Mouse (Mus musculus) urinary bladder, adult 18-20 months (tissue): Measurements from ENCODE around the gene Taf8.
"Not testable (repeated sequence)": the region's sequence is repeated elsewhere in the genome, so short reads cannot be mapped to it uniquely, and the experiment has no call there.

ENCODE experiments used
- DNase-seq, 2 experiments: peaks; one replicate each; pipeline ENCODE4 v3.0.0; 2022; ENCODE audit warnings: low spot score in 2 of 2, mixed read lengths in 2 of 2

Gene Taf8

GRCm38 (mm10) chr17:47518205-47518604 is 16.1 kb upstream of the Taf8 start:
- DNase-seq = no peak

GRCm38 (mm10) chr17:47516232-47516631 is 14.1 kb upstream of the Taf8 start:
- DNase-seq = no peak

GRCm38 (mm10) chr17:47515180-47515844 is 13.2 kb upstream of the Taf8 start:
- DNase-seq = no peak

- peak in 1 of 2 experiments; percentile 59 for DNase-seq
These were observed 11.1 kb upstream of the Taf8 start for GRCm38 (mm10) chr17:47512956-47513775.

- peak; percentile 96 to 97 for DNase-seq
These were observed 9.3 kb upstream of the Taf8 start for GRCm38 (mm10) chr17:47511111-47512020.

- no peak for DNase-seq
These were observed 7.1 kb upstream of the Taf8 start for GRCm38 (mm10) chr17:47509031-47509705.

- peak; percentile 89 to 96 for DNase-seq
These were observed 6.0 kb upstream of the Taf8 start for GRCm38 (mm10) chr17:47508012-47508608.

- DNase-seq = no peak
These were observed 5.4 kb upstream of the Taf8 start for GRCm38 (mm10) chr17:47507523-47507922.

- DNase-seq = no peak
These were observed 4.6 kb upstream of the Taf8 start for GRCm38 (mm10) chr17:47506697-47507096.

GRCm38 (mm10) chr17:47506042-47506441 is 4.0 kb upstream of the Taf8 start:
- no peak for DNase-seq

GRCm38 (mm10) chr17:47505566-47505965 is 3.5 kb upstream of the Taf8 start:
- DNase-seq = no peak

GRCm38 (mm10) chr17:47504941-47505346 is 2.9 kb upstream of the Taf8 start, which contains the start of gene Ccnd3:
TSS of gene Ccnd3 (plus strand) at chr17:47505051.
- peak; percentile 72 to 84 for DNase-seq

- no peak for DNase-seq
These were observed 2.1 kb upstream of the Taf8 start for GRCm38 (mm10) chr17:47504228-47504627.

GRCm38 (mm10) chr17:47503689-47504088 is 1.6 kb upstream of the Taf8 start:
- no peak for DNase-seq

- DNase-seq = not testable (repeated sequence)
These were observed 584 bp upstream of the Taf8 start for GRCm38 (mm10) chr17:47502707-47503045.

GRCm38 (mm10) chr17:47501531-47501930 is 561 bp downstream of the Taf8 start:
- no peak for DNase-seq

- no peak for DNase-seq
These were observed 8.0 kb downstream of the Taf8 start for GRCm38 (mm10) chr17:47494132-47494531.

GRCm38 (mm10) chr17:47493653-47494052 is 8.4 kb downstream of the Taf8 start:
- DNase-seq = no peak

GRCm38 (mm10) chr17:47492731-47493130 is 9.4 kb downstream of the Taf8 start:
- DNase-seq = no peak

GRCm38 (mm10) chr17:47490791-47491190 is 11.3 kb downstream of the Taf8 start:
- DNase-seq = no peak

GRCm38 (mm10) chr17:47485791-47486190 is 16.3 kb downstream of the Taf8 start:
- DNase-seq = no peak
